Mouse (Mus musculus): ENCODE measurements around the gene Col1a1. TPM values are rescaled to one million over a fixed set of nuclear protein-coding genes. Genes with fewer than 3 reads are reported as not detected.
A peak's percentile ranks its signal among the peaks of the same experiment; 100 is the strongest.

Col1a1 gene
- polyA plus RNA-seq, 1 experiment from 2014 or later: 511 TPM

DNA sequence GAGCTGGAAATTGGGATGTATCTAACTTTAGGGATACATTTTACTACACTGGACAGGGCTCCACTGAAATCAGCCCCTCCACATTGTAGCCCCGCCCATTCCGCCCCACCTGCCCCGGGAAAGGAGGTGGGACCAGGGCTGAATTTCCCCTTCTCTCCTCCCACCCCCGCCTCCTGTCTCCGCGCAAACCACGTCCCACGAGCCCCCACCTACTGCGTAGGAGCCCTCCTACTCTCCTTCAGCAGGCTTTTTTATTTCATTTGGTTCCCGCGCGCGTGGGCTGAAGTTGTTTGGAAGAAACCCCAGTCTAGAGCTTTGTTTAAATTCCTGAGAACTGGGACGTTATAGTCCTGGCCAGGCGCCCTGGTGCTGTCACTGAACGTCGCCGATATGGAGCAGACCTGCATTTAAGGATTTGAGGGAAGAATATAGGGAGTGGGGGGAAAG is 1.3 kb downstream of the Col1a1 start:
- WGBS: under 1% methylated on average over 18 of the region's 18 CpGs
- peaks cover 8 to 19% of the 10 kb centered on the region in 2 experiments for H3K4me1 ChIP-seq (ENCODE audit: control insufficient read depth in 2 of 2, insufficient read depth in 2 of 2, low read length in 2 of 2)
- H3K4me3 ChIP-seq (ENCODE audit: control insufficient read depth in 1 of 2, insufficient read depth in 1 of 2, low read depth in 1 of 2, low read length in 2 of 2): peak overlapping the region; percentile 48 to 59
- peak overlapping the region in 1 of 2 experiments; percentile 83; a peak in 3 of 4 replicates for H3K27ac ChIP-seq (replicated peaks in 1 of 2; ENCODE audit: control insufficient read depth in 1 of 2, insufficient read depth in 1 of 2, low read depth in 2 of 2, low read length in 2 of 2)
- H3K27me3 ChIP-seq (ENCODE audit: control insufficient read depth, insufficient read depth, low read length): peaks cover 49% of the 10 kb centered on the region
- H3K9me3 ChIP-seq (ENCODE audit: control insufficient read depth, low read length): no peaks in the 10 kb centered on the region
- H3K36me3 ChIP-seq (ENCODE audit: control insufficient read depth, insufficient read depth, low read length): peaks cover 19% of the 10 kb centered on the region; the same call in 1 of the 2 replicates
- H3K9ac ChIP-seq (ENCODE audit: low read length): peak overlapping the region; percentile 79
- peak overlapping the region; percentile 76 for H3K4me2 ChIP-seq (ENCODE audit: low read length)
- ATAC-seq (ENCODE audit: insufficient number of reproducible peaks, insufficient read depth, low FRiP score, low read depth): peak; percentile 62

- peak overlapping the region; percentile 76 for H3K4me2 ChIP-seq (ENCODE audit: low read length)
- ATAC-seq (ENCODE audit: insufficient number of reproducible peaks, insufficient read depth, low FRiP score, low read depth): 0 out of 2 replicates have a peak, but pooled peaks have one; percentile 7
- H3K9me3 ChIP-seq (ENCODE audit: control insufficient read depth, low read length): no peaks in the 10 kb centered on the region
- WGBS: 6% methylated on average over 15 of the region's 15 CpGs
- H3K9ac ChIP-seq (ENCODE audit: low read length): peak overlapping the region; percentile 79
- H3K4me1 ChIP-seq (ENCODE audit: control insufficient read depth in 2 of 2, insufficient read depth in 2 of 2, low read length in 2 of 2): peaks cover 8 to 19% of the 10 kb centered on the region in 2 experiments
- H3K27ac ChIP-seq (replicated peaks in 1 of 2; ENCODE audit: control insufficient read depth in 1 of 2, insufficient read depth in 1 of 2, low read depth in 2 of 2, low read length in 2 of 2): peak overlapping the region; percentile 48 to 83
- H3K4me3 ChIP-seq (ENCODE audit: control insufficient read depth in 1 of 2, insufficient read depth in 1 of 2, low read depth in 1 of 2, low read length in 2 of 2): peak overlapping the region; percentile 48 to 59
- peaks cover 53% of the 10 kb centered on the region for H3K27me3 ChIP-seq (ENCODE audit: control insufficient read depth, insufficient read depth, low read length)
- H3K36me3 ChIP-seq (ENCODE audit: control insufficient read depth, insufficient read depth, low read length): peaks cover 23% of the 10 kb centered on the region; the same call in 1 of the 2 replicates
Observed at GRCm38 (mm10) chr11:94937787-94938186, 1.8 kb downstream of the Col1a1 start.

DNA sequence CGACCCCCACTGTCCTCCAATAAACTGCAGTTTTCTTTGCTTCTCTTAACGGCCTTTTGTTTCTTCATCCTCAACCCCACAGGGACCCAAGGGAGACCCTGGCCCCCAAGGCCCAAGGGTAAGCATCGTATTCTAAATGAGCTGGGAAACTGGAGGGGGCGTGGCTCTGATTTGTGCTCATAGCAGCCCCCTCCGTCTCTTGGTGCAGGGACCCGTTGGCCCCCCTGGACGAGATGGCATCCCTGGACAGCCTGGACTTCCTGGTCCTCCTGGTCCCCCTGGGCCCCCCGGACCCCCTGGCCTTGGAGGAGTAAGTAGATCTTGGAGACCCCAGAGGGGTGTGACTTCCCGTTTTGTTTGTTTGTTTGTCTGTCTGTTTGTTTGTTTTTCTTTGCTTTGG is 2.3 kb downstream of the Col1a1 start:
- Histone ChIP-seq H3K4me3 (ENCODE audit: control insufficient read depth in 1 of 2, insufficient read depth in 1 of 2, low read depth in 1 of 2, low read length in 2 of 2) (peak overlapping the region; percentile 48 to 59), H3K4me1 (ENCODE audit: control insufficient read depth in 2 of 2, insufficient read depth in 2 of 2, low read length in 2 of 2) (peaks cover 8 to 14% of the 10 kb centered on the region in 2 experiments), H3K36me3 (ENCODE audit: control insufficient read depth, insufficient read depth, low read length) (peaks cover 28% of the 10 kb centered on the region; the same call in 1 of the 2 replicates), H3K27me3 (ENCODE audit: control insufficient read depth, insufficient read depth, low read length) (peaks cover 53% of the 10 kb centered on the region), H3K4me2 (ENCODE audit: low read length) (peak overlapping the region; percentile 76), H3K9ac (ENCODE audit: low read length) (peak overlapping the region; percentile 79), H3K9me3 (ENCODE audit: control insufficient read depth, low read length) (no peaks in the 10 kb centered on the region), H3K27ac (replicated peaks in 1 of 2; ENCODE audit: control insufficient read depth in 1 of 2, insufficient read depth in 1 of 2, low read depth in 2 of 2, low read length in 2 of 2) (peak overlapping the region in 1 of 2 experiments; percentile 83; a peak in 1 of 4 replicates)
- 27% methylated on average over 9 of the region's 9 CpGs for WGBS
- no peak for ATAC-seq (ENCODE audit: insufficient number of reproducible peaks, insufficient read depth, low FRiP score, low read depth)

DNA sequence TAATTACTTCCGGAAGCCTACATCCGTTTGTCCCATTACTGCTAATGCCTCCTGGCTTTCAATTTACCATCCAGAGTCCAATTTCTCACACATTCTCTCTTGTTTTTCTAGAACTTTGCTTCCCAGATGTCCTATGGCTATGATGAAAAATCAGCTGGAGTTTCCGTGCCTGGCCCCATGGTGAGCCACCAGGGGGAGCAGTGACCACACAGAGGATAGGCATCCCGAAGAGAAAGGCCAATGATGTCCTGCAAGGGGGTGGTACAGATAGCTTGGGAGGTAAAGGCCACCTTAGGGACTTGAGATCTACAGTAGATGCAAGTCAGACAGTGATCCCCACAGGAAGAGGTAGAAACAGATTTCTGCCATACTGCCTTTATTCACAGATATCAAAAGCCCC is 3.3 kb downstream of the Col1a1 start:
- WGBS: 20% methylated on average over 4 of the region's 4 CpGs
- peaks cover 35% of the 10 kb centered on the region; the same call in 1 of the 2 replicates for H3K36me3 ChIP-seq (ENCODE audit: control insufficient read depth, insufficient read depth, low read length)
- H3K4me3 ChIP-seq (ENCODE audit: control insufficient read depth in 1 of 2, insufficient read depth in 1 of 2, low read depth in 1 of 2, low read length in 2 of 2): peak overlapping the region in 1 of 2 experiments; percentile 48; a peak in 1 of 4 replicates
- peaks cover 3 to 6% of the 10 kb centered on the region in 2 experiments; a peak in 2 of 4 replicates for H3K4me1 ChIP-seq (ENCODE audit: control insufficient read depth in 2 of 2, insufficient read depth in 2 of 2, low read length in 2 of 2)
- peak overlapping the region; percentile 76 for H3K4me2 ChIP-seq (ENCODE audit: low read length)
- peak overlapping the region; percentile 79; the same call in 1 of the 2 replicates for H3K9ac ChIP-seq (ENCODE audit: low read length)
- ATAC-seq (ENCODE audit: insufficient number of reproducible peaks, insufficient read depth, low FRiP score, low read depth): no peak
- H3K9me3 ChIP-seq (ENCODE audit: control insufficient read depth, low read length): no peaks in the 10 kb centered on the region
- H3K27ac ChIP-seq (replicated peaks in 1 of 2; ENCODE audit: control insufficient read depth in 1 of 2, insufficient read depth in 1 of 2, low read depth in 2 of 2, low read length in 2 of 2): peak overlapping the region in 1 of 2 experiments; percentile 6; a peak in 1 of 4 replicates
- peaks cover 55% of the 10 kb centered on the region for H3K27me3 ChIP-seq (ENCODE audit: control insufficient read depth, insufficient read depth, low read length)

- no peak overlapping the region for H3K4me3 ChIP-seq (ENCODE audit: control insufficient read depth in 1 of 2, insufficient read depth in 1 of 2, low read depth in 1 of 2, low read length in 2 of 2)
- H3K27me3 ChIP-seq (ENCODE audit: control insufficient read depth, insufficient read depth, low read length): peaks cover 40% of the 10 kb centered on the region
- no peak for ATAC-seq (ENCODE audit: insufficient number of reproducible peaks, insufficient read depth, low FRiP score, low read depth)
- peaks cover 48% of the 10 kb centered on the region; the same call in 1 of the 2 replicates for H3K36me3 ChIP-seq (ENCODE audit: control insufficient read depth, insufficient read depth, low read length)
- H3K9me3 ChIP-seq (ENCODE audit: control insufficient read depth, low read length): no peaks in the 10 kb centered on the region
- H3K27ac ChIP-seq (replicated peaks in 1 of 2; ENCODE audit: control insufficient read depth in 1 of 2, insufficient read depth in 1 of 2, low read depth in 2 of 2, low read length in 2 of 2): peak overlapping the region; percentile 0 to 38; a peak in 1 of 4 replicates
- H3K9ac ChIP-seq (ENCODE audit: low read length): 0 out of 2 replicates have a peak overlapping the region, but pooled peaks have one; percentile 8
- 35% methylated on average over 9 of the region's 9 CpGs for WGBS
- H3K4me2 ChIP-seq (ENCODE audit: low read length): no peak overlapping the region
- peaks cover 0 to 2% of the 10 kb centered on the region in 2 experiments; a peak in 1 of 4 replicates for H3K4me1 ChIP-seq (ENCODE audit: control insufficient read depth in 2 of 2, insufficient read depth in 2 of 2, low read length in 2 of 2)
Observed at GRCm38 (mm10) chr11:94941121-94941520, 5.1 kb downstream of the Col1a1 start.

DNA sequence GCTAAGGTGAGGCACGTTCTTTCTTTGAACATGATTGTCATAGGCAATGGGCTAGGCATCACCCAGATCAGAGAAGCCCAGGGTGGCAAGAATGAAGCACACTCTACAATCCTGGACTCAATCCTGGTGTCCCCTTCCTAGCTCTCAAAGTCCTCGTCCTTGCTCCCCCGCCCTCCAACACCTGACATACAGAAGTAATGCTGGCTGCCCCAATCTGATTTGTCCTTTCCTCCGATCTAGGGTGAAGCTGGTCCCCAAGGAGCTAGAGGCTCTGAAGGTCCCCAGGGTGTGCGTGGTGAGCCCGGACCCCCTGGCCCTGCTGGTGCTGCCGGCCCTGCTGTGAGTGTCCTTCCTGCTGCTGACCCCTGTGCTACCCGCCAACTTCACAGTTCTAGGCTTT is 5.8 kb downstream of the Col1a1 start:
- Histone ChIP-seq H3K4me2 (ENCODE audit: low read length) (peak overlapping the region; percentile 2; the same call in 1 of the 2 replicates), H3K27me3 (ENCODE audit: control insufficient read depth, insufficient read depth, low read length) (peaks cover 40% of the 10 kb centered on the region), H3K9me3 (ENCODE audit: control insufficient read depth, low read length) (no peaks in the 10 kb centered on the region), H3K4me1 (ENCODE audit: control insufficient read depth in 2 of 2, insufficient read depth in 2 of 2, low read length in 2 of 2) (peaks cover 0 to 2% of the 10 kb centered on the region in 2 experiments; a peak in 1 of 4 replicates), H3K27ac (replicated peaks in 1 of 2; ENCODE audit: control insufficient read depth in 1 of 2, insufficient read depth in 1 of 2, low read depth in 2 of 2, low read length in 2 of 2) (peak overlapping the region; percentile 0 to 38; a peak in 2 of 4 replicates), H3K4me3 (ENCODE audit: control insufficient read depth in 1 of 2, insufficient read depth in 1 of 2, low read depth in 1 of 2, low read length in 2 of 2) (no peak overlapping the region), H3K36me3 (ENCODE audit: control insufficient read depth, insufficient read depth, low read length) (peaks cover 55% of the 10 kb centered on the region; the same call in 1 of the 2 replicates), H3K9ac (ENCODE audit: low read length) (no peak overlapping the region; the same call in 1 of the 2 replicates)
- 83% methylated on average over 8 of the region's 8 CpGs for WGBS
- ATAC-seq (ENCODE audit: insufficient number of reproducible peaks, insufficient read depth, low FRiP score, low read depth): no peak

GRCm38 (mm10) chr11:94942282-94943023 is 6.4 kb downstream of the Col1a1 start:
- 42% methylated on average over 13 of the region's 13 CpGs for WGBS

More at GRCm38 (mm10) chr11:94942282-94943023, 6.4 kb downstream of the Col1a1 start:
- peaks cover 0 to 2% of the 10 kb centered on the region in 2 experiments; a peak in 1 of 4 replicates for H3K4me1 ChIP-seq (ENCODE audit: control insufficient read depth in 2 of 2, insufficient read depth in 2 of 2, low read length in 2 of 2)
- no peak overlapping the region; the same call in 1 of the 2 replicates for H3K9ac ChIP-seq (ENCODE audit: low read length)
- H3K4me3 ChIP-seq (ENCODE audit: control insufficient read depth in 1 of 2, insufficient read depth in 1 of 2, low read depth in 1 of 2, low read length in 2 of 2): no peak overlapping the region
- no peak for ATAC-seq (ENCODE audit: insufficient number of reproducible peaks, insufficient read depth, low FRiP score, low read depth)
- H3K4me2 ChIP-seq (ENCODE audit: low read length): peak overlapping the region; percentile 2; the same call in 1 of the 2 replicates
- H3K36me3 ChIP-seq (ENCODE audit: control insufficient read depth, insufficient read depth, low read length): peaks cover 62% of the 10 kb centered on the region; the same call in 1 of the 2 replicates
- H3K9me3 ChIP-seq (ENCODE audit: control insufficient read depth, low read length): no peaks in the 10 kb centered on the region
- H3K27ac ChIP-seq (replicated peaks in 1 of 2; ENCODE audit: control insufficient read depth in 1 of 2, insufficient read depth in 1 of 2, low read depth in 2 of 2, low read length in 2 of 2): peak overlapping the region; percentile 23 to 38; a peak in 1 of 4 replicates
- H3K27me3 ChIP-seq (ENCODE audit: control insufficient read depth, insufficient read depth, low read length): peaks cover 40% of the 10 kb centered on the region
